Comparison of ENCODE assay signal across 8 mouse cellular contexts in genomic region chr9:96727688-96728087, GRCm38 (mm10). TPM values are rescaled to one million over a fixed set of nuclear protein-coding genes. Genes with fewer than 3 reads are reported as not detected.
DNase-seq lines count a peak whose midpoint lies in the region; ATAC-seq and TF ChIP-seq lines count a peak whose summit lies in the region.

No protein-coding gene starts in this region.

- H3K4me3 ChIP-seq in layer of hippocampus, adult 2 months = no peak overlapping the region
- no peak overlapping the region for H3K4me3 ChIP-seq in forebrain, embryonic 13.5 days
- H3K4me3 ChIP-seq in kidney, embryonic 14.5 days (ENCODE audit: low read length) = no peak overlapping the region
- H3K4me3 ChIP-seq in midbrain, postnatal 0 days (ENCODE audit: low read depth, low read length) = no peak overlapping the region

- intact Hi-C loops in left cerebral cortex, postnatal 25 days (cut with DNase I) = no loop called here

- TF ChIP-seq CTCF in layer of hippocampus, adult 2 months (conservative IDR thresholded peaks at IDR 0.05) = no peak
- no peak for TF ChIP-seq CTCF in midbrain, postnatal 0 days (IDR thresholded peaks at IDR 0.05)

- WGBS in forebrain, embryonic 13.5 days = 86% methylated on average over 6 of the region's 6 CpGs
- 79% methylated on average over 6 of the region's 6 CpGs for WGBS in kidney, embryonic 14.5 days
- WGBS in midbrain, postnatal 0 days = 88% methylated on average over 6 of the region's 6 CpGs

- H3K9ac ChIP-seq in forebrain, embryonic 13.5 days = no peak overlapping the region
- no peak overlapping the region for H3K9ac ChIP-seq in kidney, embryonic 14.5 days (ENCODE audit: low read depth, low read length)
- H3K9ac ChIP-seq in midbrain, postnatal 0 days (replicated peaks; ENCODE audit: low read length, poor library complexity, severe bottlenecking) = no peak overlapping the region

- no peaks in the 10 kb centered on the region for H3K9me3 ChIP-seq in forebrain, embryonic 13.5 days (replicated peaks)
- no peaks in the 10 kb centered on the region for H3K9me3 ChIP-seq in kidney, embryonic 14.5 days (ENCODE audit: control insufficient read depth, low read length)
- H3K9me3 ChIP-seq in midbrain, postnatal 0 days (ENCODE audit: low read length) = no peaks in the 10 kb centered on the region

- peak; percentile 27; the same call in 1 of the 2 replicates for ATAC-seq in forebrain, embryonic 13.5 days
- ATAC-seq in kidney, embryonic 14.5 days (ENCODE audit: low FRiP score, low TSS enrichment) = peak; percentile 13; the same call in 1 of the 2 replicates
- ATAC-seq in midbrain, postnatal 0 days (ENCODE audit: low FRiP score) = no peak

- H3K4me2 ChIP-seq in forebrain, embryonic 13.5 days = peak overlapping the region; percentile 52; the same call in 1 of the 2 replicates
- no peak overlapping the region for H3K4me2 ChIP-seq in kidney, embryonic 14.5 days (replicated peaks; ENCODE audit: low read depth, low read length)
- H3K4me2 ChIP-seq in midbrain, postnatal 0 days (ENCODE audit: low read depth, low read length, poor library complexity, severe bottlenecking) = peak overlapping the region; percentile 52

- H3K36me3 ChIP-seq in forebrain, embryonic 13.5 days (ENCODE audit: poor library complexity, severe bottlenecking) = no peaks in the 10 kb centered on the region
- H3K36me3 ChIP-seq in kidney, embryonic 14.5 days (ENCODE audit: control insufficient read depth, insufficient read depth, low read length) = no peaks in the 10 kb centered on the region
- H3K36me3 ChIP-seq in midbrain, postnatal 0 days (ENCODE audit: insufficient read depth, low read length) = no peaks in the 10 kb centered on the region

- H3K27ac ChIP-seq in layer of hippocampus, adult 2 months = peak overlapping the region; percentile 89
- peak overlapping the region; percentile 88 for H3K27ac ChIP-seq in forebrain, embryonic 13.5 days
- H3K27ac ChIP-seq in kidney, embryonic 14.5 days (ENCODE audit: low read depth, low read length) = no peak overlapping the region; the same call in 1 of the 2 replicates
- peak overlapping the region; percentile 91 for H3K27ac ChIP-seq in midbrain, postnatal 0 days (ENCODE audit: low read depth, low read length)

- peaks cover 57% of the 10 kb centered on the region for H3K4me1 ChIP-seq in forebrain, embryonic 13.5 days
- peaks cover 3% of the 10 kb centered on the region; the same call in 1 of the 2 replicates for H3K4me1 ChIP-seq in kidney, embryonic 14.5 days (ENCODE audit: control insufficient read depth, insufficient read depth, low read length)
- peaks cover 30% of the 10 kb centered on the region for H3K4me1 ChIP-seq in midbrain, postnatal 0 days (ENCODE audit: insufficient read depth, low read length)

- no peaks in the 10 kb centered on the region for H3K27me3 ChIP-seq in forebrain, embryonic 13.5 days
- no peaks in the 10 kb centered on the region for H3K27me3 ChIP-seq in kidney, embryonic 14.5 days (ENCODE audit: control insufficient read depth, insufficient read depth, low read length)
- no peaks in the 10 kb centered on the region for H3K27me3 ChIP-seq in midbrain, postnatal 0 days (ENCODE audit: insufficient read depth, low read length)

- no peak for DNase-seq in layer of hippocampus, adult 2 months (ENCODE audit: low spot score in 2 of 2)
- no peak for DNase-seq in layer of hippocampus, adult 11-12 months (ENCODE audit: low spot score)
- DNase-seq in midbrain, postnatal 0 days (ENCODE audit: low spot score) = no peak
- DNase-seq in left cerebral cortex, postnatal 25 days (ENCODE audit: low spot score in 2 of 2) = no peak
- no peak for DNase-seq in gastrocnemius, adult 18-20 months (ENCODE audit: low spot score)
- DNase-seq in spleen, postnatal 10 days (ENCODE audit: low spot score in 2 of 2) = no peak

RNA-seq across cellular contexts. Expression of gene Zbtb38, which starts 24.9 kb away (rescaled TPM):
- 10 to 100 TPM; 57.9 to 65.3 TPM for total RNA-seq in layer of hippocampus, adult 2 months (2021)
- 30.5 and 30.8 TPM in 2 replicates for polyA plus RNA-seq in forebrain, embryonic 13.5 days (2015; fragmentation: Nextera tagmentation; extraction: Ambion mirVana)
- polyA plus RNA-seq in kidney, embryonic 14.5 days (2014; fragmentation: Nextera tagmentation; extraction: Ambion mirVana) = 15.6 and 20.5 TPM in 2 replicates
- 50.7 and 77.7 TPM in 2 replicates for total RNA-seq in midbrain, postnatal 0 days (2014; rRNA removed)
- polyA plus RNA-seq in midbrain, postnatal 0 days (2015; fragmentation: Nextera tagmentation; extraction: Ambion mirVana) = 46.2 and 49.9 TPM in 2 replicates
- 10 to 100 TPM; 57.6 to 58.8 TPM for total RNA-seq in left cerebral cortex, postnatal 25 days (2021)
- 10 to 100 TPM; 35.0 to 35.9 TPM for total RNA-seq in gastrocnemius, adult 18-20 months (2021)
